Mouse (Mus musculus): ENCODE results near the gene Brd3. TPM values are rescaled to one million over a fixed set of nuclear protein-coding genes. Genes with fewer than 3 reads are reported as not detected.
A peak's percentile ranks its signal among the peaks of the same experiment; 100 is the strongest.

Brd3 gene
- total and polyA plus RNA-seq, 3 experiments: 10.7 to 46.9 (median 38.7) TPM

DNA sequence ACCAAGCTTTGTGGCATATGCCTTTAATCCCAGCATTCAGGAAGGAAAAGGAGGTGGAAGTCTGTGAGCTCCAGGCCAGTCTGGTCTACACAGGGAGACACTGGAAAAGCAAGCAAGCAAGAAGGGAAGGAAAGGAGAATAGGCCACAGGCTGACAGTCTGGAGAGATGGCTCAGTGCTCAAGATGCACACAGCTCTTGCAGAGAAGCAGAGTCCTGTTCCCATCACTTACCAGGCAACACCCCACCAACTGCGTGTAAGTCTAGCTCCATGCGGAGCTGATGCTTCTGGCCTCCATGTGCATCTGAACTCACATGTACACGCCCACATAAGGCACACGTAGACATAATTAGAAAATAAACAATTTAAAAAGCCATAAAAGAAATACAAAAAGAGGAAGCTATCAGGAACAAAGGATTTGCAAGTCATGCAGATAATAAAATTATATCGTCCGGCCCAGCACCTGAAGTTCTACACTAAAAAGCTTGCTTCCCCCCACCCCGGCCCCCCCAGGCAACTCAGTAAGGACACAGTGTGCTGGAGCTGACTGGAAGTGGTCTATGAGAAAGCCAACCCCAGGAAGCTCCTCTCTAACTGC is 25.1 kb downstream of the Brd3 start (continued):
- TF ChIP-seq USF2 (IDR thresholded peaks at IDR 0.05; ENCODE audit: borderline replicate concordance in 1 of 2, insufficient read depth in 1 of 2, low read depth in 1 of 2, low read length in 2 of 2) (no peak), MAFK (IDR thresholded peaks at IDR 0.05; ENCODE audit: borderline replicate concordance, low read depth, low read length) (no peak; the same call in 1 of the 2 replicates)

DNA sequence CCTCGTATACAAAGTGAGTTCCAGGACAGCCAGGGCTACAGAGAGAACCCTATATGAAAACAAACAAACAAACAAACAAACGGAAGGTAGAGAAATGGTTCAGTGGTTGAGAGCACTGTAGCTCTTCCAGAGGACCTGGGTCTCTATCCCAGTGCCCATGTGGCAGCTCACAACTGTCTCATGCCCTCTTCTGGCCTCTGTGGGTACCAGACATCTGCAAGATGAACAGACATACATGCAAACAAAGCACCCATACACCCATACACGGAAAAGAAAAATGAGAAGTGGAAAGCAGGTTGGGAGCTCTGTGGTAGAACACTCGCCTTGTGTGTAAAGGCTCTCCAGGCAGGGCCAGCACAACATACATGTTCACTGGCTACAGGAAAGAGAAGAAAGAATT is 27.1 kb downstream of the Brd3 start:
- no peaks in the 10 kb centered on the region for H3K27me3 ChIP-seq (ENCODE audit: control insufficient read depth in 1 of 2, insufficient read depth in 2 of 2, low read length in 2 of 2)
- no peaks in the 10 kb centered on the region for H3K9me3 ChIP-seq (replicated peaks; ENCODE audit: insufficient read depth, low read length)
- H3K9ac ChIP-seq (ENCODE audit: control insufficient read depth, low read depth, low read length, poor library complexity, severe bottlenecking): no peak overlapping the region
- no peak overlapping the region for H3K27ac ChIP-seq (ENCODE audit: control insufficient read depth, low read depth, low read length)
- H3K4me1 ChIP-seq (ENCODE audit: control insufficient read depth in 1 of 2, insufficient read depth in 2 of 2, low read length in 2 of 2): peaks cover 12 to 15% of the 10 kb centered on the region in 2 experiments
- DNase-seq (ENCODE audit: low read depth, low spot score): peak; percentile 41
- H3K4me3 ChIP-seq (ENCODE audit: control insufficient read depth in 1 of 2, insufficient read depth in 1 of 2, low read depth in 2 of 2, low read length in 2 of 2): no peak overlapping the region
- peaks cover under 1% of the 10 kb centered on the region for H3K79me2 ChIP-seq (ENCODE audit: control insufficient read depth, insufficient read depth, low read length, poor library complexity)
- H3K36me3 ChIP-seq (ENCODE audit: control insufficient read depth in 1 of 2, insufficient read depth in 2 of 2, low read length in 2 of 2): peaks cover 0 to 15% of the 10 kb centered on the region in 2 experiments; a peak in 2 of 4 replicates
- no peak for TF ChIP-seq TCF12 (IDR thresholded peaks at IDR 0.05; ENCODE audit: low read depth, low read length)
- no peak for TF ChIP-seq NELFE (IDR thresholded peaks at IDR 0.05; ENCODE audit: low read depth, low read length)
- no peak for TF ChIP-seq USF2 (IDR thresholded peaks at IDR 0.05; ENCODE audit: borderline replicate concordance in 1 of 2, insufficient read depth in 1 of 2, low read depth in 1 of 2, low read length in 2 of 2)
- TF ChIP-seq E2F4 (IDR thresholded peaks at IDR 0.05; ENCODE audit: borderline replicate concordance, low read depth, low read length): no peak
- no peak for TF ChIP-seq EP300 (IDR thresholded peaks at IDR 0.05; ENCODE audit: low read depth in 1 of 2, low read length in 2 of 2)
- no peak for TF ChIP-seq UBTF (IDR thresholded peaks at IDR 0.05; ENCODE audit: borderline replicate concordance, insufficient read depth, low read depth, low read length)
- no peak for TF ChIP-seq JUND (IDR thresholded peaks at IDR 0.05; ENCODE audit: low read depth, low read length)
- TF ChIP-seq HCFC1 (IDR thresholded peaks at IDR 0.05; ENCODE audit: low read depth, low read length): no peak
- no peak for TF ChIP-seq CHD2 (IDR thresholded peaks at IDR 0.05; ENCODE audit: low read length)
- no peak for TF ChIP-seq MYC (IDR thresholded peaks at IDR 0.05; ENCODE audit: low read depth, low read length)
- TF ChIP-seq POLR2AphosphoS2 (IDR thresholded peaks at IDR 0.05; ENCODE audit: low read length): no peak
- no peak for TF ChIP-seq SIN3A (IDR thresholded peaks at IDR 0.05; ENCODE audit: low read length)
- no peak for TF ChIP-seq MYB (IDR thresholded peaks at IDR 0.05; ENCODE audit: low read depth, low read length)
- no peak for TF ChIP-seq TBP (IDR thresholded peaks at IDR 0.05; ENCODE audit: low read depth, low read length)
- TF ChIP-seq MAX (IDR thresholded peaks at IDR 0.05; ENCODE audit: low read length): no peak

DNA sequence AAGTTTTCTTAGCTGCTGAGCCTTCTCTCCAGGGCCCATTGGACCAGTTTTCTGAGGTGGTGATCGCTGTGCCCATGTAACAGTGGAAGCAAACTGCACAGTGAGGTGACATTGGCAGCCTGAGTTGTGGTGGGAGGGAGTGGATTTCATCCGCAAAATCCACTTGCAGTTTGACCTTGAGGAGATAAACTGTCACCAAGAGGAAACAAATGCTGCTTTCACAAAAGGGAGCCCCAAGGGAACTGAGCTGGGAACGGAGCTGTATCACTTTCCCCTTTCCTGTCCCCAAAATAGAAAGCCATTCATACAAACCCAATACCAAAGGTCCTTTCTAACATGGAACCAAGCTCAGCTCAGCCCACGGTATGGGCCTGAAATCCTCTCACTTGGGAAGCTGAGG is 27.6 kb downstream of the Brd3 start:
- no peaks in the 10 kb centered on the region for H3K9me3 ChIP-seq (replicated peaks; ENCODE audit: insufficient read depth, low read length)
- H3K36me3 ChIP-seq (ENCODE audit: control insufficient read depth in 1 of 2, insufficient read depth in 2 of 2, low read length in 2 of 2): peaks cover 0 to 15% of the 10 kb centered on the region in 2 experiments; a peak in 2 of 4 replicates
- H3K4me3 ChIP-seq (ENCODE audit: control insufficient read depth in 1 of 2, insufficient read depth in 1 of 2, low read depth in 2 of 2, low read length in 2 of 2): no peak overlapping the region
- no peak for DNase-seq (ENCODE audit: low read depth, low spot score)
- H3K27me3 ChIP-seq (ENCODE audit: control insufficient read depth in 1 of 2, insufficient read depth in 2 of 2, low read length in 2 of 2): no peaks in the 10 kb centered on the region
- no peak overlapping the region for H3K27ac ChIP-seq (ENCODE audit: control insufficient read depth, low read depth, low read length)
- no peak overlapping the region for H3K9ac ChIP-seq (ENCODE audit: control insufficient read depth, low read depth, low read length, poor library complexity, severe bottlenecking)
- H3K79me2 ChIP-seq (ENCODE audit: control insufficient read depth, insufficient read depth, low read length, poor library complexity): peaks cover 6% of the 10 kb centered on the region
- peaks cover 12 to 15% of the 10 kb centered on the region in 2 experiments for H3K4me1 ChIP-seq (ENCODE audit: control insufficient read depth in 1 of 2, insufficient read depth in 2 of 2, low read length in 2 of 2)
- TF ChIP-seq RAD21 (IDR thresholded peaks at IDR 0.05; ENCODE audit: low read depth, low read length) (no peak), RCOR1 (IDR thresholded peaks at IDR 0.05; ENCODE audit: low read depth, low read length) (no peak), BHLHE40 (IDR thresholded peaks at IDR 0.05; ENCODE audit: borderline replicate concordance, low read depth, low read length) (no peak)

Data from MEL (cell line).